Mouse (Mus musculus) urinary bladder, adult 2 months (tissue): ENCODE data around the gene Ifnar2. TPM values are rescaled to one million over a fixed set of nuclear protein-coding genes. Genes with fewer than 3 reads are reported as not detected.

ENCODE experiments used
- polyA plus RNA-seq: library from polyadenylated mRNA; depleted of rRNA; stranded (reverse); fragments of >200 nt; gene quantifications from 2 replicates; pipeline ENCODE4 v1.2.3, GENCODE M21; 2012; rRNA removed

Gene Ifnar2
- polyA plus RNA-seq, 1 experiment = 57.9 TPM

Other genes starting within 250 kb of the Ifnar2 start
- not detected in 2 replicates for gene Olig2, start 147.3 kb upstream of the Ifnar2 start, polyA plus RNA-seq
- gene Olig1, start 103.0 kb upstream of the Ifnar2 start, polyA plus RNA-seq = 0.19 and 0.25 TPM in 2 replicates
- 0.26 TPM in 1 of 2 replicates, not detected in the other for gene Gm21970, start 18.9 kb downstream of the Ifnar2 start, polyA plus RNA-seq
- 52.4 and 54.7 TPM in 2 replicates for gene Il10rb, start 33.4 kb downstream of the Ifnar2 start, polyA plus RNA-seq
- gene Ifnar1, start 112.5 kb downstream of the Ifnar2 start, polyA plus RNA-seq = 30.8 and 33.2 TPM in 2 replicates
- gene Ifngr2, start 174.3 kb downstream of the Ifnar2 start, polyA plus RNA-seq = 32.1 and 34.3 TPM in 2 replicates
- gene Tmem50b, start 225.0 kb downstream of the Ifnar2 start, polyA plus RNA-seq = 78.0 and 80.8 TPM in 2 replicates
- gene Dnajc28, start 246.2 kb downstream of the Ifnar2 start, polyA plus RNA-seq = 3.3 and 4.2 TPM in 2 replicates